Mouse (Mus musculus): ENCODE results near the gene Il1r1. TPM values are rescaled to one million over a fixed set of nuclear protein-coding genes. Genes with fewer than 3 reads are reported as not detected.

The Il1r1 gene
- polyA plus RNA-seq, 1 experiment from 2014 or later = 17.8 TPM

GRCm38 (mm10) chr1:40358351-40358750 lies 133.5 kb downstream of the Il1r1 start:
- H3K4me2 ChIP-seq = no peak overlapping the region
- peaks cover 45% of the 10 kb centered on the region for H3K4me1 ChIP-seq
- H3K36me3 ChIP-seq = no peaks in the 10 kb centered on the region
- 64% methylated on average over 2 of the region's 2 CpGs for WGBS (ENCODE audit: insufficient replicate concordance)
- no peaks in the 10 kb centered on the region for H3K9me3 ChIP-seq (replicated peaks)
- no peak overlapping the region for H3K27ac ChIP-seq
- H3K4me3 ChIP-seq = no peak overlapping the region
- no peaks in the 10 kb centered on the region for H3K27me3 ChIP-seq (replicated peaks)
- H3K9ac ChIP-seq = no peak overlapping the region
- ATAC-seq = no peak; the same call in 1 of the 2 replicates

GRCm38 (mm10) chr1:40358771-40359181 lies 133.9 kb downstream of the Il1r1 start:
- WGBS (ENCODE audit: insufficient replicate concordance) = 35% methylated on average over 4 of the region's 4 CpGs
- no peaks in the 10 kb centered on the region for H3K27me3 ChIP-seq (replicated peaks)
- no peak overlapping the region for H3K4me2 ChIP-seq
- no peak overlapping the region for H3K4me3 ChIP-seq
- H3K4me1 ChIP-seq = peaks cover 43% of the 10 kb centered on the region
- ATAC-seq = peak; percentile 44; the same call in 1 of the 2 replicates
- no peak overlapping the region for H3K9ac ChIP-seq
- no peaks in the 10 kb centered on the region for H3K9me3 ChIP-seq (replicated peaks)
- no peak overlapping the region for H3K27ac ChIP-seq
- H3K36me3 ChIP-seq = no peaks in the 10 kb centered on the region

- Histone ChIP-seq H3K27ac (no peak overlapping the region), H3K4me3 (no peak overlapping the region), H3K9me3 (replicated peaks) (no peaks in the 10 kb centered on the region), H3K27me3 (replicated peaks) (no peaks in the 10 kb centered on the region), H3K4me2 (no peak overlapping the region), H3K36me3 (no peaks in the 10 kb centered on the region), H3K4me1 (peaks cover 43% of the 10 kb centered on the region), H3K9ac (no peak overlapping the region)
- WGBS (ENCODE audit: insufficient replicate concordance) = 33% methylated on average over 2 of the region's 2 CpGs
- ATAC-seq = no peak
Observed at GRCm38 (mm10) chr1:40359731-40360130, 134.9 kb downstream of the Il1r1 start.

GRCm38 (mm10) chr1:40360969-40361368 lies 136.1 kb downstream of the Il1r1 start:
- 35% methylated on average over 7 of the region's 7 CpGs for WGBS (ENCODE audit: insufficient replicate concordance)
- Histone ChIP-seq H3K36me3 (no peaks in the 10 kb centered on the region), H3K9ac (no peak overlapping the region), H3K9me3 (replicated peaks) (no peaks in the 10 kb centered on the region), H3K27me3 (replicated peaks) (no peaks in the 10 kb centered on the region), H3K4me2 (no peak overlapping the region), H3K4me3 (no peak overlapping the region), H3K27ac (no peak overlapping the region), H3K4me1 (peaks cover 37% of the 10 kb centered on the region)
- no peak for ATAC-seq

- H3K9me3 ChIP-seq (replicated peaks) = no peaks in the 10 kb centered on the region
- H3K9ac ChIP-seq = no peak overlapping the region
- H3K27ac ChIP-seq = no peak overlapping the region
- no peaks in the 10 kb centered on the region for H3K36me3 ChIP-seq
- ATAC-seq = no peak
- no peaks in the 10 kb centered on the region for H3K27me3 ChIP-seq (replicated peaks)
- peaks cover 31% of the 10 kb centered on the region for H3K4me1 ChIP-seq
- WGBS (ENCODE audit: insufficient replicate concordance) = 50% methylated on average over 1 of the region's 1 CpGs
- no peak overlapping the region for H3K4me3 ChIP-seq
- H3K4me2 ChIP-seq = no peak overlapping the region
Observed at GRCm38 (mm10) chr1:40361596-40361995, 136.7 kb downstream of the Il1r1 start.

- ATAC-seq = no peak
- H3K4me1 ChIP-seq = peaks cover 29% of the 10 kb centered on the region
- H3K27ac ChIP-seq = no peak overlapping the region
- H3K36me3 ChIP-seq = no peaks in the 10 kb centered on the region
- no peaks in the 10 kb centered on the region for H3K9me3 ChIP-seq (replicated peaks)
- H3K4me2 ChIP-seq = no peak overlapping the region
- H3K27me3 ChIP-seq (replicated peaks) = no peaks in the 10 kb centered on the region
- 65% methylated on average over 11 of the region's 11 CpGs for WGBS (ENCODE audit: insufficient replicate concordance)
- no peak overlapping the region for H3K9ac ChIP-seq
- no peak overlapping the region for H3K4me3 ChIP-seq
Observed at GRCm38 (mm10) chr1:40362784-40363183, 137.9 kb downstream of the Il1r1 start.

Other genes with a start within 250 kb of the Il1r1 start
- gene Il1r2, start 151.0 kb upstream of the Il1r1 start, polyA plus RNA-seq (2016; fragmentation: Nextera tagmentation; extraction: Ambion mirVana) = 0.31 and 0.48 TPM in 2 replicates
- gene Il1rl2, start 99.5 kb downstream of the Il1r1 start, polyA plus RNA-seq (2016; fragmentation: Nextera tagmentation; extraction: Ambion mirVana) = 1.8 and 2.2 TPM in 2 replicates
- gene Il1rl1, start 204.5 kb downstream of the Il1r1 start, polyA plus RNA-seq (2016; fragmentation: Nextera tagmentation; extraction: Ambion mirVana) = 2.5 and 2.7 TPM in 2 replicates
- not detected in 2 replicates for gene Il18r1, start 240.5 kb downstream of the Il1r1 start, polyA plus RNA-seq (2016; fragmentation: Nextera tagmentation; extraction: Ambion mirVana)